Mouse (Mus musculus): Measurements from ENCODE around the gene Prpf38a.

DNA sequence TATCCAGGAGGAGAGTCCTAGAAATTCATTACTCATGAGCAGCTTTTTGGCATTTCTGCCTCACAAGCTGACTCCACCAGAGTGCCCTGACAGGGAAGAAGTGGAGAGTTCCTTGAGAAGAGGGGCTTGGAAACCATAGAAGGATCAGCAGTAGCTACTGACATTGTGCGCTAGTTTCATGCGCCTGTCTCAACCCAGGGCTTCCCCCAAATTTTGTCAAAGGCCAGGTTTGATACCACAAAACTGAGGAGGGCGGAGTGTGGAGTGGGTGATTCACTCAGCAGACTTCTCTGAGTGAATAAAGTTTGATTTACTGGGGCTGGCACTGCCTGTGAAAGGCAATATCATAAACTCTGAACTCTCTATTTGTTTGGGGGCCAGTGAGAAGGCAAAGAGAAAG lies 29.5 kb upstream of the Prpf38a start:
- no peak for TF ChIP-seq CTCF (IDR thresholded peaks at IDR 0.05)
- TF ChIP-seq EP300 (IDR thresholded peaks at IDR 0.05), result no peak

Data from lung, postnatal 0 days (tissue).